Mouse (Mus musculus) megakaryocyte progenitor cell, adult 5-6 weeks (primary cell): ENCODE data around the gene Dnah3. TPM values are rescaled to one million over a fixed set of nuclear protein-coding genes. Genes with fewer than 3 reads are reported as not detected.

Source experiments
- ATAC-seq: replicated peaks from 2 replicates; pipeline ENCODE4 v1.8.0; 2016; ENCODE audit warnings: mild to moderate bottlenecking, moderate TSS enrichment, inconsistent platforms; ENCODE audit not compliant: poor library complexity
- total RNA-seq, 2 experiments: library from RNA; stranded (forward) in 1 of 2; stranded (reverse) in 1 of 2; fragments of 157-497, 149-512 nt in 1 of 2; fragments of 200-1000 nt in 1 of 2; gene quantifications; 2 replicates each; pipeline versions ENCODE4 v1.2.3 to v1.2.4; 2015 to 2017

Gene Dnah3
- total RNA-seq (2015): not detected in 2 replicates
- total RNA-seq (2017): not detected in 2 replicates

DNA sequence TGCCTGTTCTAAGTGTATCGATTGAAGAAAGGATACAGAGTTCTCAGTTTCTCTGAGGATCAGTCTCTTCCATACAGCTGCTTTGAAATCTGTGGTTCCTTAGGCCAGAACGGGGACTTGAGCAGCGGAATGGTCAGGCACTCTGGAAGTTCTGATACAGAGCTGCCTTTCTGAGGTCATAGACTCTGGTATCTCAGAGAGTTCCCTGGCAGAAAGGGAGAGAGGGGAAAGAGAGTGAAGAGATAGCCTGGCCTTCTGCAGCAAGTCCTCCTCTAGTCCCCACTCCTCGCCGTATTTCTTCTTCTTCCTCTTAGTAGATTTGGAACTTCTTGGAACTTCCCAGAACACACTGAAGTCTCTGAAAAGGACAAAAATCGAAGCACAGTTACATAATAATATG lies at the start of gene Dnah3:
TSS of gene Dnah3 (minus strand) at position 101 of the 400 bp plus-strand sequence.
- no peak for ATAC-seq

DNA sequence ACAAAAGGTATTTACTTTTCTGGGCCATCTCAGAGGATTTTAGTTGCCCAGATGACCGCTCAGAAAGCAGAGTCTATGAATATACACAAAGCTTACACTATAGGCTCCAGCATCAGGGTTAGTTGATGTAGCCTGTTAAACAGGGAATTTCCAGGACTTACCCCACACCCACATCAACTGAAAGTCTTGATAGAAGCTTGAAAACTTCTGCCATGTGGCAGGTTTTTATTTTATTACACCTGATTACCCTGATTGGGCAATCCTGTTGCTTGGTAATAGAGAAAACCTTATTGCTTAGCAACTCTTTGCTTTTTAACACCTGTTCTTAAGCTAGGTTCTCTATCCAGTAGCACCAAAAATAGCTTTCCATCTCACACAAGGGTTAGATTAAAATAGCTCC lies 47.7 kb upstream of the Dnah3 start:
- no peak for ATAC-seq

- no peak for ATAC-seq
These were observed 33.9 kb upstream of the Dnah3 start for GRCm38 (mm10) chr7:120128951-120129350.

DNA sequence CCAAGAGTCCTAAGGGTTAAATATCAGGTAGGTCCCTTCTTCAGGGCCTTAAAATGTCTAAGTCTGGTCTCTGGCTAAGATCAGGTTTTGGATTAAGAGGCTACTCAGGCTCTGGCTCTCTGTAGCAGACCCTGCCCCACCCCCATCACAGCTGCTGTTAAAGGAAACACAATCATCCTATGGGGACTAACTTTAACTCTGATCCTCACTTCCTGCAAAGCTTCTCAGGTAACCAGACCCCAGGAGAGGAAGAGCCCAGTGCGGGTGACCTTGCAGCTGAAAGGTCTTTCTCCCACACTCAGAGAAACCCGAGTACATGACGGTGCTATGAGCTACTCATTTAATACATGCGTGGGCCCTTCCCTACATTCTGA lies 32.6 kb upstream of the Dnah3 start:
- no peak for ATAC-seq

DNA sequence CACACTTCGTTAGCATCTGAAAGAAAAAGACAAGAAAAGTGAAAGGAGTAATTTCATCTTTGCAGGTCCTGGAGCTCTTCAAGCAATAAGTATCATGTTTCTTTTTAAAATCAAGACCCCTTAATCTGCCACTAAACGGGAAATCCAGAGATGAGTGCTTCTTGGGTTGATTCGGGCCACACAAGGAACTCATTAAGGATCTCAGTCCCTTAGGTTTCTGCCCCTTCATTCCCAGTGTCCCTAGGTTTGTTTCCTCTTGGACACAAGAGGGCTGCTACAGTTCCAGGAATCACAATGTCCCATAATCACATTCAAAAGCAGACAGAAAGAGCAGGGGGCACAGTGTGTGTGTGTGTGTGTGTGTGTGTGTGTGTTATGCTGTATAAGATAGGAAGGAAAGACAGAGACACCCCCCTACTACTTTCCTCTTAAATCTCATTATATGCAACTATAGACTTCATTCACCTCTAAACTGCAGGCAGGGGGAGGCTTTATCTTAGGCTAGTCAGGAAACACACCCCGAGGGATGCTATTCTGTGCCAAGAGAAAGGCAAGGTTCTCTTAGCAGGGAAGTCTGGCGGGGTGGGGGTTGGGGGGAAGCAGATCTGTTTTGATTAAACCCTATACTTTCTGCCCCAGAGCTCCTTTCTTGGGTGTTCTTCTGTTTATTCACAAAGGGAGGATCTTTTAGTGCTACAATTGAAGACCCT lies 32.1 kb upstream of the Dnah3 start:
- ATAC-seq: no peak

DNA sequence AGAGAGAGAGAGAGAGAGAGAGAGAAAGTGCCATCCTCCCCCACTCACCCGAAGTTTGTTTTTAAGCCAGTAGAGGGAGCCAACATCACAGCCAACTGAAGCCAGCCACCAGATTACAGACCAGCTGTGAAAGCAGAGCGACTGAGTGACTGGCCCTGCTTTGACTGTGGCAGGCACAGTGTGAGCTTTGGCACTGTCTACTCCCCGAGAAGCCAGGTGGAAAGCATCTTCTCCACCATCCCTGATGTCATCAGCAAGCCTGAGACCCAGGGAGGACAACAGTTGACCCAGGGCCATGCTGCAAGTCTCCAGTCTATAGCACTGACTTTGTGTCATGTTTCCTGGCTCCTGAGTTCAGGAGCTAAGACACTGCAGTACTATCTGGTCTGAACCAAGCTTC lies 29.8 kb upstream of the Dnah3 start:
- ATAC-seq: peak; percentile 89

- ATAC-seq: no peak
These were observed 28.7 kb upstream of the Dnah3 start for GRCm38 (mm10) chr7:120123776-120124175.

GRCm38 (mm10) chr7:120117529-120117928 lies 22.4 kb upstream of the Dnah3 start:
- no peak for ATAC-seq

GRCm38 (mm10) chr7:120116976-120117375 lies 21.9 kb upstream of the Dnah3 start:
- no peak for ATAC-seq

DNA sequence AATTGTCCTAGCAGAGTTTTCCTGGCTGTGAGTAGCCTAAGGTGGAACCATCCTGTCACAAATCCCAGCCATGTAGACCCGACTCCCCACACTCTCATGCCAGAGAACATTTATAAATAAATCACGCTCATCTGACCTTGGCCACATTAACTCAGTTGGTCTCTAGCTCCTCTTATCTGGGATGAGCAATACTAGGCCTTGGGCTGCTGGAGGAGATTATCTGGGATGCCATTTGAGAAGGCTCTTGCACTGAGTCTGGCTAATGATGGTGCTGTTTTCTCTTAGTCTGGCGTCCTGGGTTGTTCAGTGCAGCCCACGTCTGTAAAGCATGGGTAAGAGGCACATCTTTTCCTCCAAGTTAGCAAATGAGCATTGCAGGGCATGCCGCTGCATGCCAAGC lies 14.6 kb upstream of the Dnah3 start:
- ATAC-seq: no peak

GRCm38 (mm10) chr7:120106356-120106755 lies 11.3 kb upstream of the Dnah3 start:
- no peak for ATAC-seq

DNA sequence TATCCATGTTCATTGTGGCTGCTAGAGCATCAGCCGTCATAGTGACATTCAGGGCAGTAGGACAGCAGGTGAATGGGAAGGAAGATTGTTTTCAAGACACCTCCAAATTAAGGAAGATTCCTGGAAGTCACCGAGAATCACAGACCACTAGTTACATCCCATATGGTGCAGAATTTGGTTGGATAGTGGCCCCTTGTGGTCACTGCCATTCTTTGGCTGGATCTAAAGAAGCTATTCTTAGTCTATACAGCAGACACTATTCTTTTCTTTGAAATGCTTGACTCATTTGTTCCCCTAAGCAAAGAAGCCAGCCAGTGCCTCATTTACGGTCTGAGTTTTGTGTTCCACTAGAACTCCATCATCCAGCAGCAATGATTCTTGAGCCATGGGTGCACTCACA lies 9.9 kb upstream of the Dnah3 start:
- no peak for ATAC-seq

- ATAC-seq: peak; percentile 19; the same call in 1 of the 2 replicates
These were observed 8.0 kb upstream of the Dnah3 start for GRCm38 (mm10) chr7:120103019-120103567.

DNA sequence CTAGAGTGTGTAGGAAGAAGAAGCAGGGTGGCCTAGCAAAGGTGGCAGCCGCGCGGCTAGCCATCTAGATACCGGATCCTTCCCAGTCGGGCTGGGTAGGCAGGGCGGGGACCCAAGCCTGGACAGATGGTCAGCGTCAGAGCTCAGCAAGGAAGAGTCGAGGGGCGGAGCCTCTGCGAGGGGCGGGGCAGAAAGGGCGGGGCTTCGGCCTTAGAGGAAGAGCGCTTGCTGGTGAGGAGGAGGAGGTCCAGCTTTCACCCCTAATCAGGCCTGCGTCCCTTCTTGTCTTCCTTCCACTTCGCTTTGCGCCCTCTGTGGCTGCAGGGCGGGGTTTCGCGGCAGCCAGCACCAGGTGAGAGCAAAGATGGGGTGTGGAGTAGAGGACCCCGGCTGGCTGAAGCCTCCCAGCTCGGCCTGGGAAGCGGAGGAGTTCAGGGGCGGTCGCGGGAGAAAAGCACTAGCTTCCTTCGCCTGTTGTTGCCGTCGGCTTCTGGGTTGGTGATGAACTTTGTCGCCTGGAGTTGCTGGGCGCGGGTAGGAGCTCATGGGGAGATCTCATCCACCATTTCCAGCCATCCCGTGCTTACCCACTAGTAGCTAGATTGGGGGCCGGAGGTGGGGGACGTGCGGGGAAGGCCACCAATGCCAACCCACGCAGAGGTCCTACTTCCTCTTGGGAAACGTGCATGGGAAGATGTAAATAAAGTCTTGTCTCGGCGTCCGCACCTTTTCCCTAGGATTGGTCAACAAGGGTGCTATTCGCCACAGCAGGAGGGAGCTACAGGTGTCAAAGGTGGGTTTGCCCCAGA lies 7.3 kb upstream of the Dnah3 start, which contains the start of gene Tmem159:
TSS of gene Tmem159 (plus strand) at position 190 of the 809 bp plus-strand sequence.
- ATAC-seq: peak; percentile 89

- ATAC-seq: peak; percentile 61
These were observed 3.3 kb upstream of the Dnah3 start for GRCm38 (mm10) chr7:120098403-120098802.

GRCm38 (mm10) chr7:120097845-120098244 lies 2.8 kb upstream of the Dnah3 start:
- ATAC-seq: peak; percentile 34

GRCm38 (mm10) chr7:120094216-120094615 lies 864 bp downstream of the Dnah3 start:
- ATAC-seq: no peak

DNA sequence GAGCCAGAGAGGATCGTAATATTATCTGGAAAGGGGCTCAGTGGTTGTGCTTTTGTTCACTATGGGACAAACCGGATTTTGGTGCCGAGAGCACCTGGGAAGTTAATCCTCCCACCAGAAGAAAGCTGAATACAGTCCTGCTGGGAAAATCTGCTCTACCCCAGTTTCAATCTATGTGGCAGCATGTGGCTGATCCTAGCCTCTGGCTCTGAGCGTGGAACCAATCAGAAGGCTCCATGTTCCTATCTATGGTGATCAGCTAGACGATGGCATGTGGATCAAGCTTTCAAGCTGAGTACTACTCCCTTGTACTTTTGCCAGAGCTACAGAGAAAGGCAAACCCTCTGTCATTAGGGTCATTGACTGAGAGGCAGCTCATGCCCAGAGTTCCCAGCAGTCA lies 2.0 kb downstream of the Dnah3 start:
- ATAC-seq: no peak

DNA sequence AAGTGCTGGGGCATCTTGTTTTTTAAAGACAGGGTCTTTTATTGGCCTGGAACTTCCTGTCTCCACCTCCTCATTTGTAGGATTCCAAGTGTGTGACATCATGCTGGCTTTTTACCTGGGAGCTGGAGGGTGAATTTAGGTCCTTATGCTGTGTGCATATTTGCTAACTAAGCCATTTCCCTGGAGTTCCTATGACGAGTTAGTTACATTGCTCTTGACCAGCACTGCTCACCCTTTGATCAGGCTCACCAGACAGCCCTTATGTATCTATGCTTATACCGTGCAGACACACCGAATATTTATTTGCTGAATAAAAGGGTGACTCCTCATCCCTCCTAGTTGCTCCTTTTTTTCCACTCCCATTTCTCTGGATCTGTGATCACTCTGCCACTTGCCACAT lies 14.9 kb downstream of the Dnah3 start:
- no peak for ATAC-seq

GRCm38 (mm10) chr7:120069164-120069563 lies 25.9 kb downstream of the Dnah3 start:
- no peak for ATAC-seq

DNA sequence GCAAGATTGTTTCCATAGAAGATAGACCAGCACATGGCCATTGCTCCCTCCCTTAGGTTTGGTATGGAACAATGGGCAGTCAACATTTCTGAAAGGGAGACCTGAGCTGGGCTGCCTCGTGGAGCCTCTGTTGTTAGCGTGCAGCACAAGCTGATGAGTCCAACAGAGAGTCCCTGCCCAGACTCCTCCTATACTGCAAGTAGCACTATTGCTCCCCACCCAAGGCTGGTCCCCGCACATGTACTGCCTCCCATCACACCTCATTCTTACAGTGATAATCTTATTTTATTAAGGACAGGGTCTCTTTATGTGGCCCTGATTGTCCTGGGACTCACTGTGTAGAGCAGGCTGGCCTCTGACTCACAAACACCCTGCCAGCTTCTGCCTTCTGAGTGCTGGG lies 27.0 kb downstream of the Dnah3 start:
- ATAC-seq: no peak

DNA sequence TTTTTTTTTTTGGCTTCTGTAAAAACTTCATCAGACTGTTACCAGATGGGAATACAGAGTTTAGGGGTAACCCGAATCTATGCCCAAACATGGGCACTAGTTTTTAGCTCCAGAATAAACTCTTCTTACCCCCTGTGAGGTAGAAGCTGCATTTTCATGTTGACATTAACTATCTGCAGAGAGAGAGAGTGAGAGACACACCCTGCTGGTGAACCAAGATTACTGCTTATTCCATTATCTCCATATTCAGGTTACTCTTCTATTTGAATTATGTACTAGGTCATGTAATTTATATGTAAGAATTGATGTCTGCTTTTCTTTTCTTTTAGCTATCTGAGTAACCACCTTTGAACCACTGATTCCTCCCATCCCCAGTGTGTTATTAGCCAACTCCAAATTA lies 31.0 kb downstream of the Dnah3 start:
- no peak for ATAC-seq
